Mouse (Mus musculus) ES-Bruce4 (cell line): ENCODE measurements around the gene Actr5. TPM values are rescaled to one million over a fixed set of nuclear protein-coding genes. Genes with fewer than 3 reads are reported as not detected.
A peak's percentile ranks its signal among the peaks of the same experiment; 100 is the strongest.

ENCODE experiments used
- H3K27ac ChIP-seq: 2 replicates; pipeline ENCODE4 v1.5.1; 2012; ENCODE audit warnings: low read length, inconsistent platforms; ENCODE audit not compliant: insufficient read depth
- H3K27me3 ChIP-seq: 2 replicates; pipeline ENCODE4 v1.6.1; 2012; ENCODE audit warnings: mild to moderate bottlenecking, low read length, inconsistent platforms; ENCODE audit not compliant: control insufficient read depth, poor library complexity, insufficient read depth, severe bottlenecking
- H3K36me3 ChIP-seq: 2 replicates; pipeline ENCODE4 v1.6.1; 2012; ENCODE audit warnings: inconsistent platforms, mild to moderate bottlenecking, low read length, moderate library complexity; ENCODE audit not compliant: control insufficient read depth, poor library complexity, insufficient read depth, severe bottlenecking
- H3K4me1 ChIP-seq: one replicate; pipeline ENCODE4 v1.8.1; 2011; ENCODE audit warnings: low read length; ENCODE audit not compliant: control insufficient read depth, insufficient read depth
- H3K4me3 ChIP-seq: 2 replicates; pipeline ENCODE4 v1.5.1; 2011; ENCODE audit warnings: low read depth, mild to moderate bottlenecking, low read length
- H3K9ac ChIP-seq: 2 replicates; pipeline ENCODE4 v1.6.1; 2012; ENCODE audit warnings: low read depth, mild to moderate bottlenecking, inconsistent platforms; ENCODE audit not compliant: poor library complexity, severe bottlenecking
- H3K9me3 ChIP-seq: replicated peaks from 2 replicates; pipeline ENCODE4 v1.6.1; 2012; ENCODE audit warnings: mild to moderate bottlenecking, low read length, inconsistent platforms; ENCODE audit not compliant: control insufficient read depth, poor library complexity, insufficient read depth, severe bottlenecking
- CTCF ChIP-seq: IDR thresholded peaks from one replicate; pipeline ENCODE4 v1.8.1; 2011; ENCODE audit warnings: low read depth, low read length
- EP300 ChIP-seq: IDR thresholded peaks from 2 replicates; pipeline ENCODE4 v1.6.1; 2011; ENCODE audit warnings: low read depth, low read length; ENCODE audit not compliant: insufficient read depth
- POLR2A ChIP-seq: IDR thresholded peaks from one replicate; pipeline ENCODE4 v1.8.1; 2011; ENCODE audit warnings: low read length; ENCODE audit not compliant: insufficient read depth
- polyA plus RNA-seq: library from polyadenylated mRNA; stranded (reverse); fragments of >200 nt; gene quantifications from 2 replicates; pipeline ENCODE4 v1.2.4, GENCODE M21; 2011; ENCODE audit warnings: low read depth; ENCODE audit not compliant: missing spikeins, insufficient read depth, insufficient read length

Actr5 gene
- polyA plus RNA-seq, 1 experiment = 12.8 TPM

DNA sequence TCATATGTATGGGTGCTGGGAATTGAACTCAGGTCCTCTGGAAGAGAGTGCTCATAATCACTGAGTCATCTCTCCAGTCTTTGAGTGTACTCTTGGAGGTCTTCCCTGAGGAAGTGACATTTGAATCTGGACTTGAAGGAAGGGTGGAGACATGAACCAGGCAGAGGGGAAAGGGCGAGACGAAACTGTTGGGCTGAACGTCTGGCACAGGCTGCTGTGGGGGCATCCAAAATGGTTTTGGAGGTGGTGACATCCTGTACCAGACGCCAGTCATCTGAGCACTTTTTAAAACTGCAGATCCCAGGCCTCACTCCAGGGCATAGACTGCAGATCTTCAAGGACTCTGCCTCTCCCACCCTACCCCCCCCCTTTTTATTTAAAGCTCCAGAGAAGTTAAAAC is 31.1 kb downstream of the Actr5 start:
- TF ChIP-seq EP300 (no peak), POLR2A (no peak), CTCF (no peak)
- Histone ChIP-seq H3K9ac (no peak overlapping the region), H3K27me3 (no peaks in the 10 kb centered on the region), H3K9me3 (no peaks in the 10 kb centered on the region), H3K4me3 (no peak overlapping the region), H3K27ac (no peak overlapping the region), H3K36me3 (no peaks in the 10 kb centered on the region), H3K4me1 (no peaks in the 10 kb centered on the region)

DNA sequence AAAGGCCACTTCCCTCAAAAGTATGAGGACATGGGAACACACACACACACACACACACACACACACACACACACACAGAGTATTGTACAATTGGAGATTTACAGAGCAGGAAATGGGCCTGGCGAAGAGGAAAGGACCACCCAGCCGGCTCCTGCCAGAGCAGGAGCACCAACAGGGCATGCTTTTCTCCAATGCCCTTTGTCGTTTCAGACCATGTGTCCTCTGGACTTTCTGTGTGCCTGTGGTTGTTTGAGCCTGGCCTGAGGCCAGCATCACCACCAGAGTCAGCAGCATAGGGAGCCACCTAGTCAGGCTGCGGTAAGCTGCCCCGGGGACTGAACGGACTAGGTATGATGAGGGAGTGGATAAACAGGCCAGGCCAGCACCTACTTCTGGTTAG is 34.1 kb downstream of the Actr5 start:
- H3K36me3 ChIP-seq = no peaks in the 10 kb centered on the region
- no peak for TF ChIP-seq EP300
- TF ChIP-seq CTCF = no peak
- no peak for TF ChIP-seq POLR2A
- no peak overlapping the region for H3K27ac ChIP-seq

DNA sequence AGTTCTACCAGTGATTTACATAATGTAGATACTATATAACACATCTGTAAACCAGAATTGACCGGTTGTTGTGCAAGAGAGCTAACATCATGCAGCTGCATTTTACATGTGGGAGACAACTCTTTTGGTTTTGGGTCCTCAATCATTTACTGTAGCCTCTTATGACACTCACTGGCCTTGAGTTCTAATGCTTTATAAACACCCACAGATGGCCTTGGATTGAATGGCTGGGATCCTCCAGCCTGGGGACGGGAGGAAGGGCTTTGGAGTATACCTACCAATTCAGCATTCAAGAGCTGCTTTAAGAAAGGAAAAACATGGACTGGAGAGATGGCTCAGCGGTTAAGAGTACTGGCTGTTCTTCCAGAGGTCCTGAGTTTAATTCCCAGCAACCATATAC is 34.7 kb downstream of the Actr5 start:
- H3K27ac ChIP-seq = no peak overlapping the region
- no peaks in the 10 kb centered on the region for H3K4me1 ChIP-seq
- no peak overlapping the region for H3K4me3 ChIP-seq
- no peaks in the 10 kb centered on the region for H3K27me3 ChIP-seq
- H3K9me3 ChIP-seq = no peaks in the 10 kb centered on the region
- no peak overlapping the region for H3K9ac ChIP-seq
- H3K36me3 ChIP-seq = no peaks in the 10 kb centered on the region
- no peak for TF ChIP-seq POLR2A

More for the DNA sequence above, 34.1 kb downstream of the Actr5 start:
- no peaks in the 10 kb centered on the region for H3K9me3 ChIP-seq
- no peaks in the 10 kb centered on the region for H3K4me1 ChIP-seq
- no peaks in the 10 kb centered on the region for H3K27me3 ChIP-seq
- no peak overlapping the region for H3K4me3 ChIP-seq
- no peak overlapping the region for H3K9ac ChIP-seq

DNA sequence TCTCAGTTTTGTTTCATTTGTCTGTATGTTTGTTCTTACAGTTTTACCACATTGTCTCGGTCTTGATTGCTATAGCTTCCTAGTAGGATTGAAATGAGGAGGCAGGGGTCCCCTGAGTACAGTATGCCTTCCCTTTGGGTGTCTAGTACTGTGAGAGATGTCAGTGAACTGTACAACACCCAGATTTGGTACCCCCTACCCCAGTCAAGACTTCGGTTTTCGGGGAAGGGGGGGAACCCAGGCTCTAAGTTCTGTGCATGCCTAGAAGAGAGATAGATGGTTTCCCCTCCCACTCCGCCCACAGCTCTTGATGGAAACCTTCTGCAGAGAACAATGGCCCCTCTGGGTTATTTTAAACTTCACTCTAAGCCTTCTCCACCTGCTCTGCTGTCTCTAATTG is 40.4 kb downstream of the Actr5 start, which contains the start of gene Ppp1r16b:
Gene Ppp1r16b, plus strand, starts transcription at position 301 of the 400 bp plus-strand sequence.
- Histone ChIP-seq H3K27ac (no peak within 1 kb of the TSS), H3K9ac (no peak within 1 kb of the TSS), H3K27me3 (peaks cover 8% of the 10 kb centered on the region; the same call in 1 of the 2 replicates), H3K4me1 (peaks cover 1% of the 10 kb centered on the region), H3K36me3 (no peaks in the 10 kb centered on the region), H3K4me3 (no peak within 1 kb of the TSS), H3K9me3 (no peaks in the 10 kb centered on the region)
- TF ChIP-seq CTCF (no peak), POLR2A (no peak), EP300 (no peak)

DNA sequence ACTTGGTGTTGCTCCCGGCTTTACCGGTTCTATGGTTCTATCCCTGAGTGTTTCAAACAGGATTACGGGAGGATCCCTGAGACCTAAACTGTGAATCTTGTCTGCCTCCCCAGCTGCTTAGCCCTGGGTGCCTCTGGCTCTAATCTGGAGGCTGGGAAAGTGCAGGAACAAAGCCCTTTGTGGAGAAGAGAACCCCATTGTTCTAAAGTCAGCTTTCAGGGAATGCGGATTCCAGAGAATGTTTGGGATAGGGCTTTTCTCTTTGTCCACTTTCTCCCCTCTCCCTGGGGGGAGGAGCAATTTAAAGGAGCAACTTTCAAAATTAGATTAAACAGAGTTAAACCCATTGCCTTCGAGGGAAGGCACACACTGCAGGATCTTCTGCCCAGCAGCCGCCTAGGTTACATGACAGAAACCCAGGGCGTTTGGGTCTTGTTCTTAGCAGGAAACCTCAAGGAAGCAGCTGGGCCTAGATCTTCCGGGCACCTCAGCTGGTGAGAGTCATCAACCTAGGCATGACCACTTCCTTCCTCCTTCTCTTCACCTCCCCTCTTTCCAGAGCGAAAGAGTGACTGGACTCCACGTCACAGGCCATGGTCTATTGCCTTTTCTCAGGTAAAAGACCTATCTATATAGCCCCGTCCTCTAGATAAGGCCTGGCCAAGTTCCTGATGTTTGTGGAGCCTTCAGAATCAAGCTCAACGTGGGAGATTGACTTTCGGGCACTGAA is 41.5 kb downstream of the Actr5 start:
- no peaks in the 10 kb centered on the region for H3K36me3 ChIP-seq
- no peak overlapping the region for H3K4me3 ChIP-seq
- no peak overlapping the region for H3K9ac ChIP-seq
- no peaks in the 10 kb centered on the region for H3K9me3 ChIP-seq
- H3K4me1 ChIP-seq = peaks cover 1% of the 10 kb centered on the region
- no peak overlapping the region for H3K27ac ChIP-seq
- TF ChIP-seq EP300 (no peak), POLR2A (no peak), CTCF (no peak)
- H3K27me3 ChIP-seq = peaks cover 8% of the 10 kb centered on the region; the same call in 1 of the 2 replicates

DNA sequence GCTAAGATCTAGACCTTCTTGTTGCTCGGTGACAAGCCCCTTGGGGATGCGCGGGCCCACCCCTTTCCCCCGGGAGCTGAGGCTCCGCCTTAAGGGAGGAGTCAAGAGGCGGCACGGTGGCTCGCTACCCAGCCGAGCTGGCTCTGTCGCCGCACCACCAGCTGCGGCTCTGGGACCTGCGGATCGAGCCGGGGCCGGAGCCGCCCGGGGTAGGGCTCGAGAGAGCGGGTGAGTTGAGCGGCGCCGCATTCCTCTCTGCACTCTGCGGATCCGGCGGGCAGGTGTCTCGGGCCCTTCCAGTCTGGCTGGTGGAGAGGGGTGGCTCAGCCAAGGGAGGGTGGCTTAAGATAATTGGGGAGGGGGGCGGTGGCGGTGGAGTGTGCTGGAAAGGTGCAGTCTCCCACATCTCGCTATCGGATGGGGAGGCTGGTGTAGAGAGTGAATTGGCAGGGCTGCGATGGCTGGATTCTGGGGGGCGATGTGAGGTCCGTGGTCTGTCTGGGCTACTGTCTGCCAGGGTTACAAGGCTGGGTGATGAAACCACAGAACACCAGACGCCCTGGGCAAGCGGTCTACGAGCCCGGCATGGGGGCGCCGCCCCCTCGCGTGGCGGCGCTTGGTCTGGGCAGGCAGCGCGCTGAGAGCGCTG is 42.5 kb downstream of the Actr5 start:
- no peaks in the 10 kb centered on the region for H3K36me3 ChIP-seq
- peak overlapping the region; percentile 67 for H3K4me3 ChIP-seq
- TF ChIP-seq EP300 (no peak), CTCF (no peak), POLR2A (no peak)
- H3K4me1 ChIP-seq = peaks cover 1% of the 10 kb centered on the region
- no peak overlapping the region for H3K27ac ChIP-seq
- no peaks in the 10 kb centered on the region for H3K9me3 ChIP-seq
- H3K27me3 ChIP-seq = peaks cover 8% of the 10 kb centered on the region; the same call in 1 of the 2 replicates
- H3K9ac ChIP-seq = peak overlapping the region; percentile 36
